Mouse (Mus musculus): ENCODE measurements around the gene Tcf23. TPM values are rescaled to one million over a fixed set of nuclear protein-coding genes. Genes with fewer than 3 reads are reported as not detected.

Gene Tcf23
- total RNA-seq, 2 experiments from 2014 or later: 0.18 to 0.21 TPM

DNA sequence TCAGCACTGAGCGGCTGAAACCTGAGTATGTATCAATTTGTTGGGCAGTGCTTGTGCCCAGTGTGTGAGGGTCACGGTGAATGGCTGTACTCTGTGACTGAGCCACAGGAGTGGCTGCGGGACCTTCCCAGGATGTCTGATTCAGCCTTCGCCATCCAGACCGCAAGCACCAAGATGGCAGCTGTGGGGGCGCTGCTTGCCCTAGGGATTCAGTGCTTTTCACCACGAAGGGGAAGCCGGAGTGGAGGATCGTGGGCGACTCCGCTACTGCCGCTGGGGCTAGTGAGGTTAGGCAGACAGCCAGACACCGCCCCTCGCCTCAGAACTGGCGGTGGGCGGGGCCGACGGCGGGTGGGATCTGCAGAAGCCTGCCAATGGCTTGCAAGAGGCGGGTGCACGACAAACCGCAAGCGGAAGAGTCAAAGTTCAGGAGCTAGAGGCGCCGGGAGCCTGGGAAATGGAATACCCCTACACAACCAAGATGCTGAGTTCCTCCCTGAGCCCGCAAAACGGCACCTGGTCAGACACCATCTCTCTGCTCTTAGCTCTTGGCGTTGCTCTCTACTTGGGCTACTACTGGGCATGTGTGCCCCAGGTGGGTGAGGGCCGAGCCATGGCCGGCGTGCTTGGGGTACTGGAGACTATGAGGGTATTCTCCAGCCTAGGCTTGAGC, 18.7 kb upstream of the Tcf23 start:
- peak; percentile 92 for DNase-seq

DNA sequence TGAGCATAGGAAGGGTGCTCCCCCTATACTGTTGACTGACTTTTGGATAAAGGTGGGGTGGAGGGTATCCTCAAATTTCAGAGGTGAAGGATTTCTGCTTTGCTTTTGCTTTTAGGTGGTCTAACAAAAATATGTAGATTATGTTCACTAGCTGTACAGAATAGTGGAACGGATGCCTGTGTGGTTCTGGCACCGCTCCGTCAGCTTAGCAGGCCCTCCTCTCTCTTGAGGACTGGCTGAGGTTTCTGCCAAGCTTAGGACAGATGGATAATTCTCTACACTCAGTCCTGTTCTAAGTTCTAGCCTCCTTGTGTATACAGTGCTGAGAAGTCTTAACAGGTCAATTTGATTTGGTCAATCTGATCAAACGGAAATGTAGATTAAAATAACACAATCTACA, 18.0 kb upstream of the Tcf23 start:
- no peak for DNase-seq

DNA sequence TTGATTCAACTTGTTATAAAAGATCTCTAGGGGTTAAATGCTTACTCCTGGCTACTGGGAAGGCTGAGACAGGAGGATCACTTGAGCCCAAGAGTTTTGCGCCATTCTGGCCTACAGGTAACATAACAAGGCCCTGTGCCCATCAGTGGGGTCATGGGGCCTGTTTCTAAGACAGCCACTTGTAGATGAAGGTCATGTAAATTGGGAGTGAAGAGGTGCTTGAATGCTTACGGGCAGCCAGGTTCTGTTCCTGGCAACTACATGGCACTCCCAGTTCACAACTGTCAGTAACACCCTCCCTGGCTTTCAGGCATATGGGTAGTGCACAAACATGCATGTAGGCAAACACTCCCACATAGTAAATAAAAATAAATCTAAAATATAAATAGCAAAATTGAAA, 17.5 kb upstream of the Tcf23 start:
- no peak for DNase-seq

DNA sequence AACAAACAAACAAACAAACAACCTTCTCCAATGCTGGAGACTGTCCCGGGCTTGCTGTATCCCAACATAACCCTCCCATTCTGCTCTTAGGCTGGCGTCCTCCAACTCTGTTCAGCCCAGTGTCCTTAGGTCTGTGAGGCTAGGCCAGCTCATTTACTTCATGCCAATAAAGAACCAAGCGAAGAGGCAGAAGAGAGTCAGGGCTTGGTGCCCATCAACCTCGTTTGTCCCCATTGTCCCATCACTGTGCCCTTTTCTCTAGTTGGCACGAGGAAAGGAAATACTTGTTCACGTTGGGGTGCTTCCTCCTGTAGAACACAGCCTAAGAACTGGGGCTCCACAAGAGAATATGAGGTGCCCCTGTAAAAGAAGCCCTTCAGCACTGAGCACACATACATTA, 16.8 kb upstream of the Tcf23 start:
- DNase-seq: no peak

DNA sequence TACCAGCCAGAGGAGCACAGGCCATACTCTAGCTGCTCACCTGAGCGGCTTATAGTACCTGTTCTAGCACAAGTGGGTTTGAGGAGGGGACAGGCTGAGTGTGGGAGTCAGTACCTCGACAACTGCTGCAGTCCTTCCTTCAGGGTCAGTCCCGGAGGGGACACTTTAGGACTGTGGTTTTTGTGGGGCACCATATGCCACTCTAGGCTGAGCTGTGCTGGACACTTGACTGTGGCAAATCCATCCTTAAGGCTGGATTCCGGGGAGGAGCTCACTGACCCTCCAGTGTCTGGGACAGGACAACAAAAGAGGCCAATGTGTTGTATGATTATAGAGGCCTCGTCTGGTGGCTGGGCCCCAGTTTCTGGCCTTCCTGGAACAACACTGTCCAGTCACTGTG, 15.9 kb upstream of the Tcf23 start:
- DNase-seq: no peak

DNA sequence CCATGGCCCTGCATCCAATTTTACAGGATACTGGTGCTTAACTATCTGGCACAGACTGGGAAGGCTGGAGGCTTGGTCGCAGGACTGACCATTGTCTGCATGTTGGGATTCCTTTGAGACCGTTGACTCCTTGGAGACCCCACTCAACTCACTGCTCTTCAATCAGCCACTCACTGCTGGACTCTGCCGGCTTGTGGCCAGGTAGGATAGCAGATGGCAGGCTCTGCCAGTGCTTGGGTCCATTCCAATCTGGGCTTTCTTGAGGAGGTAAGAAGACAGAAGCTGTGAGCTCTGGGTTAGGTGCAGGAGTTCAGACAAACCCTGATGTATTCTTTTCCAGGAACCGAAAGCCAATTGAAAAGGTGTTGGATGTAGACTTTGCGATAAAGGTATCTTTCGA, 14.4 kb upstream of the Tcf23 start:
- DNase-seq: no peak

DNA sequence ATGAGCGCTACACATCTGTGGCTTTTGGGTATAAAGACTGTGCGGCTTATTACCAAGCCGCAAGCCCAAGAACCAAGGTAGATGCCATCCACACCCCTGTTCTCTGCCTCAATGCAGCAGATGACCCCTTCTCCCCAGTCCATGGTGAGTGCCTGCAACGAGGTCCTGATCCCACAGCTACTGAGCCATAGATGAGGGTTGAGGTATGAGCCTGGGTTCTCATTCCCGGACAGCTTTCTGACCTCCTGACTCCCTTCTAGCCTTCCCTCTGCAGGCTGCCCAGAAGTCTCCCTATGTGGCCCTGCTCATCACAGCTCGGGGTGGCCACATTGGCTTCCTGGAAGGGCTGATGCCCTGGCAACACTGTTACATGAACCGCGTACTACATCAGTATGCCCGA, 13.9 kb upstream of the Tcf23 start:
- no peak for DNase-seq

DNA sequence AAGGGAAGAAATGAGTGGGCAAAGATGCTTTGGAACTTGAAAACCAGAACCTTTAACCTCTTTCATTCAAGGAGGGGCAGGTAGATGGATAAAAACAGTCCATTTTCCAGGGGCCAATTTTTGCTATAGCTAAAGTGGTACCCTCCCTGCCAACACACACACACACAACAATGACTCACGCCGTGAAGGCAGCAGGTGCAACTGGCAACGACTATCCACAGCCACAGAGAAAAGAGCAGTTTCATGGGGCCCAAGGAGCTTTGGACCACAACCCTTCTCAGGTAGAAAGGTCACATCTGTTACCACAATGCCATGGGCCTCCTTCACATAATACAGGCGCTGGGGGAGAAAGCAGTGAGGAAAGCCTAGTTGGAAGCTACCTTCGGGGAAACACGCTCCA, 12.7 kb upstream of the Tcf23 start:
- no peak for DNase-seq

DNA sequence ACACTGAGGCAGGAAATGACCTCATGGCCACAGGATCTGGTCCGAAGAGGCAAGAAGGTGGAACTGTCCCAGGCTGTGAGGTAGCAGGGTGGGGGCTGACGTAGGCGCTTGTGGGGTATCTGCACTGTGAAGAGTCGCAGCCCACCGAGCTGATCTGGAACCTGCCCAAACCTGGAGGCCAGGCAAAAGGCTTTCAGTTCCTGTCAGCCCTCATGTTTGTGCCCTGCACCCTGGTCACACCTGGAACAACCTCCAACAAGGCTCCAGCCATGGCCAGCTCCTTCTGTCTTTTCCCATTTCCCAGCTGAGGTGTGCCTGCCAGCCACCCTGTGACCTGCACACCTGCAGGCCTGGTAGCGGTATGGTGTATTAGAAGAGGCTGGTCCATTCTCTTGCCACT, 10.6 kb upstream of the Tcf23 start:
- DNase-seq: no peak

DNA sequence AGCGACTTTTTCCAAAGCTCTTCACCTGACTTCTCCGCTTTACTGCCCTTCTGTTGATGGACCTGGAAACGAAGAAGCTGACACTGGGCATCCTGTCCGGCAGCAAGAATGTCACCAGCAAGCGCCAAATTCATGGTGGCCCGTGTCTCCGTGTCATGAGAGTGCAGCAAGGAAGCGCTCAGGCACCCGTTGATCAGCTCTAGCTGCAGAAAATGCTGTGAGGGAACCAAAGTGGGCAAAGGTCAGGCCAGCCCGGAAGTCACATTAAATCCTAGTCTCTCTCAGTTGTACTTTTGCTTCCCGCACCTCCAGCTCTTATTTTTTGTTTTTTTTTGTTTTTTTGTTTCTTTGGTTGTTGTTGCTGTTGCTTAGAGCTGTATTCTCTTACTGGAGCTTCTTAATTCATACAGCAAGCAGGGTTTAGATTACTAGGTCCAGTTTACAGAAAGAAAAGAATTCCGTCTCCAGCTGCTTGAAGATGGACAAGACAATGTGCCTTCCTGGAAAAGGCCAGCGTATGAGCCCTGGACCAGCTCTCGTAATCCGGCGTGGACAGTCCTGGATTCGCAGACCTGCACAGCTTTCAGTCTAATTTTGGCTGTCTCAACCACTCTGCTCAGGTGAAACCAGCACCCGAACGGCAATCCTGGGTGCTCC, 9.1 kb upstream of the Tcf23 start:
- no peak for DNase-seq

DNA sequence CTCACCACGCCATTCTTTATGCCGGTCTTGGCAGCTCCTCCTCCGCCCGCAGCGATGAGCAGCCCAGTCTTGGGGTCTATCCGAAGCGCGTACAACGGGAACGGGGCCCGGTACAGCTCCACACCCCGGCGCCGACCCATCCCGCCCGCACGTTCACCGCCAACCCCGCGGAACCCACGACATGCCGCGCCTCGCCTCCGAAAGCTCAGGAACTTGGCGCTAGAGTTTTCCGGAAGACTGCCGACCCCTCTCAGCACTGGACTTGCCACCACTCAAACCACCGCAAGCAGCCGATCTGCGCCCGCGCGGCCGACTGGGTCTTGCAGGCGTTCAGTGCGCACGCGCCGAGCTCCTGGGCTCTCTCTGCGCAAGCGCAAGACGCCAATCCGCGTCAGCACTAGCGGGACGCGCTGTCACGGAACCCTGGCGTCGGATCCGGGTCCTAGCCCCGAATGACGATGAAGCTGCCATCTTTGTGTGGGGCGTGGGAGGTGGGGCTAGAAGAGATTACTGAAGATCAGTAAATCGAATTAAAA, 8.4 kb upstream of the Tcf23 start, which contains the start of gene Preb:
TSS of gene Preb (minus strand) at position 396 of the 536 bp plus-strand sequence.
- DNase-seq: peak; percentile 98

DNA sequence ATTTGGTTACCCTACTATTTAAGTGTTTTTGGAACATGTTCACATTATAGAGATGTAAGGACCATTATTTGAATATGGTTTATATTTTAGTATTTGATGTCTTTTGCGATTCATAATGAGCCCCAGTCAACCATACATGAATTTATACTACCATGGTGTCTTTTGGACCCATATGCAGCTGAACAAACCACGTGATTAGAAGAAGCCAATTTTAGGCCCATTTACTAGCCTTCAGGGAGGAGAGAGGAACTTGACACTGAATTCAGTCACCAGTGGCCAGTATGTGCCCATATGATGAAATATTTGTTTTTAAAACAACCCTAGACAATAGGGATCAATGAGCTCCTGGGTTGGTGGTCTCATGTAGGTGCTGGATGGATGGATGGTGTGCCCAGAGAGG, 7.6 kb upstream of the Tcf23 start:
- DNase-seq: no peak

DNA sequence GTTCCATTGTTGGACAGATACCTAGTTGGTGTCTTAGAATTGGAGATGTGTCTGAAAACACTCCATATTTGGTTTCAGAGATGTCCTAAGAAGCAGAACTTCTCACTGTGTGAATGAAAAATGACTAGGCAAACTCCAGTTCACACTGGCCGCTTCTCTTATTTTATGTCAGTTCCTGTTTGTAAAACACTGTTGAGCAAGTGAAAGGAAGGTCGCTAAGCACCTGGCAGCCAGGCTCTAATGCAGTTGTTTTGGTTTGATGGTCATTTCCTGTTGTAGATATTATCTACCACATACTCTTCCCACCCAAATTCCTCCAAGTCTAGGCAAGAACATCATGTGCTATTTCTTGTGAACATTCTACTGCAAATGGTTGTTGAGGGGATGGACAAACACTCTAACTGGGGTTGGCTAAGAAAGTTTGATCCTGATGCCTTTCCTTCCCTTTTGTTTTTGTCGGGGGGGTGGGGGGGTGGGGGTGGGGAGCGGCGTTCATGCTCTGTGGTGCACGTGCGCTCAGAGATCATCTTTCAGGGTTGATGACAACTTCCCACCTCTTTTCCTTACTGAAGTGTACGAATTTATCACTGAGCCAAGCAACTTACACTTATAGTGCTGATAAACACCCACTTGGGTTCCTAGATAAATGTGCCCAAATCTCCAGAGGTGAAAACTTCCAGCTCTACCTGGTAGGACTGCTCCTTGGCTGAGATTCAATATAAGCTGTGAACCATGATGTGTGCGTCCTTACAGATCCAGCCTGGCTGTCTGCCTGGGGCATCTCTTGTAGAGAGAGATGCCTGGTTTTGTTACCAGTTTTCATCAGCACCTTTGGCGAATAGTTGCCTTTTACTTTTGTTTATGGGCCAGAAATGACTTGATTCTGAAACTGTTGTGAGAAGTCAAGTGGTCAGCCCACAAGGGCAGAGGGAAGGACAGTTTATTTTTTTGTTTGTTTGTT, 6.6 kb upstream of the Tcf23 start:
- DNase-seq: no peak

DNA sequence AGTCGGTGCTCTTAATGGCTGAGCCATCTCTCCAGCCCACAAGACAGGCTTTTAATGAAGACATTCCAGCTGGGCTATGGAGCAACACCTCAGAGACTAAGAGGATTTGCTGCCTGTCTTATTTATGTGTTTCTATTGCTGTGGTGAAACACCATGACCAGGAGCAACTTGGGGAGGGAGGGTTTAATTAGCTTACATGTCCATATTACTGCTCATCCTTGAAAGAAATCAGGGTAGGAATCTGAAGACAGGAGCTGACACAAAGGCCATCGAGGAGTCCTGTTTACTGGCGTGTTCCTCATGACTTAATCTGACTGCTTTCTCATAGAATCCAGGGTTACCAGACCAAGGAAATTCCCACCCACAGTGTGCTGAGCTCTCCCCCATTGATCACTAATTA, 4.5 kb upstream of the Tcf23 start:
- DNase-seq: no peak

DNA sequence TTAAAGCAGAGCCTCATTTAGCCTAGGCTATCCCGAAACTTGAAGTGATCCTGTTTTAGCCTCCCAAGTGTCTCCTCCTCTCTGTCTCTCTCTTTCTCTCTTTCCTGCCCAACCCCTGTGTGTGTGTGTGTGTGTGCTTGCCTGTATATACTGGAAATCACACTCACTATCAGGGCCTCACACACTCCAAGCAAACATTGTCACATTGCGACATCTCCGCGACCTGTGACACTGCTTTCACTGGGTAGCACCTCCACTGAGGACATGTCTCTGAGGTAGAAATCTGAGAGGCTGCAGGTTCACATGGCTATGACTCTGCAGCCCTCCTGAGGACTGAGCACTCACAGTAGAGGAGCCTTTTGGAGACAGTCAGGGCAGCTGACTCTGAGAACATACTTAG, 2.3 kb upstream of the Tcf23 start:
- DNase-seq: no peak

DNA sequence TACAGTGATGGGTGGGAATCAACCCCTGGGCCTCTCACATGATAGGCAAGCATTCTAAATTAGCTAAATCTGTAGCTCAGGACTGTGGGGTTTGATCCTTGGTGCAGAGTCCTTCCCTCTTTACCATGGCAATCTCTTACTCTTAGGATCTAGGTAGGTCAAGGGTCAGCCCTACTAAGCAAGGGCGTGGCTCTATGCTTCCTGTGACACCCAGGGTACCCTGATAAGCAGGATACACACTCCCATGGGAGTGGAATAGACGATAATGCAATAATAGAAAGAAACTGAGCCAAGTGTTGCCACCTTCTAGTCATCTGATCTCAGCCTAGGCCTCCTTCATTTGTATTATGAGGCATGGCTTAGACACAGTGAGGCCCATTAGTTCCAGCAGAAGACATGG, 978 bp downstream of the Tcf23 start:
- DNase-seq: no peak

DNA sequence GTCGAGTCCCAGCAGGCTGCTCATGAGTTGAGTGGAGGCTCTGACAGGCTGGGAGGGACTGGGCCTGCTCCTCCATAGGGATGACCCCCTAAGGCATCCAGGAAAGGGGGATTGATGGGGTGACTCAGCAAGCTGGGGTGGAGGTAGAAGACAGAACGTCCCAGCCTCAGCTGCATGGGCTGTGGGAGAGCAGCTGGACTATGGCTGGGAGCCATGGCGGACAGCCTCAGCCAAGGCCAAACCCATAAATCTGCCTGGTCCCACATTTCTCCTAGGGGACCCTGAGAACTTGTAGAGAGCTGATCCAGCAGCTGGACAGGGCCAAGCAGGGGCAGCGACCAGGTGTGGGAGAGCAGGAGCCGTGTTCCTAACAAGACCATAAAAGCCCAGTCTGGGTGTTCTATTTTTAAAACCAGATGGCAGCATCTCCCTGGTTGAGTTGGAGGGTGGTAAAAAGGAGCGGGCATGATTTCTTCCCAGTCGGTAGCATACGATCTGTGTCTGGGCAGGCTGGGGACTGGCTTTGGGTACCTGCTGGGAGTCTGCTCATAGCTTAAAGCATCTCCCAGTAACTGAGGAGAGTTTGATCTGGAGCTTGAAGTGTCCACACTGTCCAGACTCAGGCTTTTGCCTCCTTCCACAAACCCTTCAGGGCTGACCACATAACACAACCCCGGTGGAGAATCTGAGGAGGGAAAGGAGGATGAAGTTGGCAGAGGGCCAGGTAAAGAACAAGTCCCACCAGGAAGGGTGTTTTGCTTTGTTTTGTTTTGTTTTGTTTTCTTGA, 6.6 kb downstream of the Tcf23 start:
- peak; percentile 90 for DNase-seq

DNA sequence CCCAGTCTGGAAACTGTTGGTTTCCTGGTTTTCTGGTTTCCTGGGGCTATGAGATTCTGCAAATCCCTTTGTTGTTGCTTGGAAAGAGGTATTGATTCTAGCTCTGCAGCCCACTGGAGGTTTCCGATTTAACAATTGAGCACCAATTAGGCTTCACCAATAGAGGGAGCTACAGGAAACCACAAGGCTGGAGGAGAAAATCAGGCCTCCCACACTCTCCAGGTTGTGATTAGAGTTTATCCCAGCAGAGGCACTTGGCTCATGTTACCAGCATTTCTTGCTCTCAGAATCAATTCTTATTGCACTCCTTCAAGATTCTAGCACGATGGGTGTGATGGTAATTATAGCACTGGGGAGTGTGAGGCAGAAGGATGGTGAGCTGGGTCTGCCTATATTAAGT, 13.9 kb downstream of the Tcf23 start:
- no peak for DNase-seq

DNA sequence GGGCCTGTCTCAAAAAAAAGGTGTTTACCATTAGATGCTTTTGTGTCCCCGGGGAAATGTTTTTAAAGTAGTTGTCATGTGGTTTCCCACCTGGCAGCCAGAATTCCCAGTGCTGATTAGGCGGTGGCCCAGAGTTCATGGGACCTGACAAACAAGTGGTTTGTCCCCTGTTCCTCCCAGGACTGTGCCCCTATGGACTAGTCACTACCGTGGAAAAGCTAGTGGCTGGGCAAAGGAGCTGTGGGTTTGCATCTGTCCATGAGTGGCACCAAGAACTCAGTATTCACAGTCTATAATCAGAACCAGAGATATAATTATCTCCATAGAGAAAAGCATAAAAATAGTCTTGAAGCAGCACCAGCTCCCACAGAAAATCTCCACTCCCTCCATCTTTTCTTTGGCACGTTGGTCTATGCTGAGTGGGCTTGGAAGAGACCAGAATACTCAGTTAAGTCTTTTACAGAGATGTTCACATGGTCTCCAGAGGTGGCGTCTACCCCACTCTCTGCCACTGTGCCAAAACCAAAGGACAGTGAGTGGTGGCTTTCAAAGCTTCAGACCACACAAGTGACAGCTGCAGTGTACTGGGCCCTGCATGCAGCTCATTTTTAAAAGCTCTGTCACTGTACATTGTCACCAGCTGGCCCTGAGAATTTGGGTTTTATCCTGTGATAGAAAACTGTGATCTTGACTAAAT, 24.7 kb downstream of the Tcf23 start:
- no peak for DNase-seq

DNA sequence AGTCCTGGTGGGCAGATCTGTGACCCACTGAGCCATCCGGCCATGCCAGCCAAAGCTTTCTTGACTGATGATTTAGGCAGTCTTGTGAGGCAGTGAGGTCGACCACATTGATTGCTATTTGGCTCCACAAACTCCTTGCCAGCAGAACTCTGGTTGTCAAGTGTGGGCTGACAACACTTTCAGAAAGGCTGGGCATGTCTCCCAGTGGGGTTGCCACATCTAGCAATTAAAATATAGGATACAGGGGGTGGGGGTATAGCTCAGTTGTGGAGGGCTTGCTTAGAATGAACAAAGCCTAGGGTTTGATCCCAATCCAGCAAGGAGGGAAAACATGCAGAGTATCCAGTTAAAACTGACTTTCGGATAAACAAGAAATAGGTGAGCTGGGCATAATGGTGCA, 25.6 kb downstream of the Tcf23 start:
- no peak for DNase-seq

DNA sequence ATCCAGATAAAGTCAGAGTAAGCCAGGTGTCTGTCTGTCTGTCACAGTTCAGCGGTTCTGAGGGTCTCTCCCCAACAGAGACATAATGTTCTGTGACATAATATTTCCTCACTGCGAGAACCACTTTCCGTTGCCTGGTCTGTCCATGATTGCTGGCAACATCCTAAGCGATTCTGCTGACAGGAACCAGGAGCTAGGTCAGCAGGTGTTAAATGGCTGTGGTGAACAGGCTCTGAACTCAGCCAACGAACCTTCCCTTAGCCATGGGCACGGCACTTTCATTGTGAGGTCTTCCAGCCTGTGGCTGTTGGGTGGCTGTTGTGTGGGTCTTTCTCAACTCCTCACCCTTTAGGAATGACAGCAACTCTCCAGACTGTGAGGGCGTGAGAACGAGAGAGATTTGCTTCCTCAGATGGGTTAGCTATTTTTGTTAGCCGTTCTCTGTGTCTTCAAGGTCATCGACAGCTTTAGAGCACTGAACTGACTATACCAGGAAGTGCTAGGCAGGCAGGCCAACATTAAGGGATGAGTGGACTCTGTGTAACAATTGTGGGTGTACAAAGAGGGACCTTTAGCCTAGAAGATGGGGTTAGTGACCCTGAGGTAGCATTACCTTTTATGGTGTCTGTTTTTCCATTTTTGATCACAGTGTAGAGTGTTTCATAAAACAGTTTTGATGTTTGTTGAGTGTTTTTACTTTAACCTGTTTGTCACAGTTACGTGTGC, 26.6 kb downstream of the Tcf23 start:
- DNase-seq: no peak
